Mouse (Mus musculus): ENCODE results near the gene Reln. TPM values are rescaled to one million over a fixed set of nuclear protein-coding genes. Genes with fewer than 3 reads are reported as not detected.

The Reln gene
- polyA plus RNA-seq, 1 experiment from 2014 or later: 10.6 TPM

DNA sequence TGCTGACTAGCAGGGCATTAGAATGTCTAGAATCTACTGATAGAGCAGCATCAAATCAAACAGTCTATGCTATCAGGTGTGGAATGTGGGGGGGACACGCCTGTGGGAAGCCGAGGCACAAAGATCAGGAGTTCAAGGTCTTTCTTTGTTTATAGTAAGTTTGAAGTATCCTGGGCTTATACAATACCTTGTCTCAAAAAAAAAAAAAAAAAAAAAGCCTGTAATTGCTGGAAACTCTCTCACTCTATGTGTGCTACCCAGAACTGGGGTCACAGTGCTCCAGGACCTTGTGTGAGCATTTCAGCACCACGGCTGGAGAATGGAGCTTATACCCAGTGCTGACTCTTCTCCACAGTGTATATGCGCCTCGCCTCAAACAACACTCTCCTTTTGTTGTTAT is 43.7 kb downstream of the Reln start:
- no peak for ATAC-seq (ENCODE audit: low FRiP score)
- Histone ChIP-seq H3K9me3 (ENCODE audit: control insufficient read depth, low read length) (no peaks in the 10 kb centered on the region), H3K4me1 (replicated peaks; ENCODE audit: control insufficient read depth, insufficient read depth, low read length) (no peaks in the 10 kb centered on the region), H3K9ac (ENCODE audit: low read depth, low read length) (no peak overlapping the region), H3K4me2 (replicated peaks; ENCODE audit: low read depth, low read length) (no peak overlapping the region), H3K27me3 (ENCODE audit: control insufficient read depth, insufficient read depth, low read length) (no peaks in the 10 kb centered on the region), H3K4me3 (ENCODE audit: low read depth, low read length) (no peak overlapping the region), H3K36me3 (ENCODE audit: control insufficient read depth, insufficient read depth, low read length) (no peaks in the 10 kb centered on the region), H3K27ac (ENCODE audit: low read depth, low read length) (no peak overlapping the region)
- 85% methylated on average over 5 of the region's 5 CpGs for whole genome bisulfite sequencing
- DNase-seq (ENCODE audit: low spot score): no peak

DNA sequence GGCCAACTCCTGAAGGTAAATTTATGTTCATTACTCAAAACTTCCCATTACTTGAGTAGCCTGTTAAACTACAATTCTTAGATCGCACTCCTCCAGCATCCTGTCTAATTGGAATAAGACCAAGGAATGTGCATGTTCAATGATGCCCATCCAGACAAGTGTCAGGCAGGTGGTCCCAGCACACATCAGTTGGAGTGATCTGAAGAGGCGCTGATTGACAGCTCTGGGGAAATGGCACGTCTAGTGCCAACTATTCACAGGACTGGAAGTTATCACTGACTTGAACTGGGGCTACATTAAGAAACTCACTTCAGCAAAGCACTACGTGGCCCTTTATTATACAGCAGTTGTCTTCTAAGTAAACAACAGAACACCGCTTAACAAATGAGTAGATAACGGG is 44.5 kb downstream of the Reln start:
- no peak for DNase-seq (ENCODE audit: low spot score)
- WGBS: 87% methylated on average over 6 of the region's 6 CpGs
- Histone ChIP-seq H3K4me2 (replicated peaks; ENCODE audit: low read depth, low read length) (no peak overlapping the region), H3K4me1 (replicated peaks; ENCODE audit: control insufficient read depth, insufficient read depth, low read length) (no peaks in the 10 kb centered on the region), H3K9ac (ENCODE audit: low read depth, low read length) (no peak overlapping the region), H3K36me3 (ENCODE audit: control insufficient read depth, insufficient read depth, low read length) (no peaks in the 10 kb centered on the region), H3K9me3 (ENCODE audit: control insufficient read depth, low read length) (no peaks in the 10 kb centered on the region), H3K27me3 (ENCODE audit: control insufficient read depth, insufficient read depth, low read length) (no peaks in the 10 kb centered on the region), H3K4me3 (ENCODE audit: low read depth, low read length) (no peak overlapping the region), H3K27ac (ENCODE audit: low read depth, low read length) (no peak overlapping the region)
- no peak for ATAC-seq (ENCODE audit: low FRiP score)

DNA sequence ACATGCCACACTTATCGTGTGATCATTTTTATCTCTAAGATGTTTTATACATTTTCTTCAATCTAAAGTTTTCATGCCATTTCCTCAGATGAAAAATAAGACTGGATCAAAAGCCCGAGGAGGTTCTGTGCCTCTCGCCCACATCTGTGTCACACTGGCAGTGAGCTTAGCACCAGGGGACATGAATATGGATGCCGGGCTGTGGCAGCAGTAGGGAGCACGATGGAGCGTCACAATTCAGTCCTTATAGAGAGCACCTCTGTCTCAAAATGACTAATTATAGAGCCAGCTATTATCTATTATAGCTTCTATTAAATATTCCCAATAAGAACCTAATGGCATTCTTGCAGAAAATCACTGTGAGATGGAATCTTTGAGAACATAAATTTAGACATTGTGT is 49.3 kb downstream of the Reln start:
- no peaks in the 10 kb centered on the region for H3K27me3 ChIP-seq (ENCODE audit: control insufficient read depth, insufficient read depth, low read length)
- DNase-seq (ENCODE audit: low spot score) (no peak), ATAC-seq (ENCODE audit: low FRiP score) (no peak)
- H3K4me3 ChIP-seq (ENCODE audit: low read depth, low read length): no peak overlapping the region
- no peaks in the 10 kb centered on the region for H3K4me1 ChIP-seq (replicated peaks; ENCODE audit: control insufficient read depth, insufficient read depth, low read length)
- H3K27ac ChIP-seq (ENCODE audit: low read depth, low read length): no peak overlapping the region
- H3K36me3 ChIP-seq (ENCODE audit: control insufficient read depth, insufficient read depth, low read length): no peaks in the 10 kb centered on the region
- 82% methylated on average over 6 of the region's 6 CpGs for WGBS
- no peak overlapping the region for H3K4me2 ChIP-seq (replicated peaks; ENCODE audit: low read depth, low read length)
- H3K9ac ChIP-seq (ENCODE audit: low read depth, low read length): no peak overlapping the region
- no peaks in the 10 kb centered on the region for H3K9me3 ChIP-seq (ENCODE audit: control insufficient read depth, low read length)

DNA sequence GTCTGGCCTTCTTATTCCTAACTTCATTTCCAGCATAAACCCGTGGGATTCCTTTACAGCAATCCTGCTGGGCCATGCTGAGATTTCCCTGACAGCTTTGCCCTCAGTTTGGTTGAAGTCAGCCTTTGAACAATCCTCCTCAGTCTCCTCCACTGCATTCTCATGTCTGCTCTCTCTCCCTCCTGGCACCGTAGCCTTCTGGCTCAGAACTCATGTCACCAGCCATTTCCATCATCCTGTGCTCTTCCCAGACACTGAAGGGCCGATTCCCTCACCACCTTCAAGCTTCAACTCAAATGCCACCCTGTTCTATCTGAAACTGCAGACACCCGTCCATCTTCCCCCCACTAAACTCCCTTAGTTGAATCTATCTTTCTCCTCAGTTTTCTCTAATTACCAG is 53.1 kb downstream of the Reln start:
- no peak overlapping the region for H3K27ac ChIP-seq (ENCODE audit: low read depth, low read length)
- H3K4me3 ChIP-seq (ENCODE audit: low read depth, low read length): no peak overlapping the region
- no peaks in the 10 kb centered on the region for H3K4me1 ChIP-seq (replicated peaks; ENCODE audit: control insufficient read depth, insufficient read depth, low read length)
- no peak for ATAC-seq (ENCODE audit: low FRiP score)
- no peaks in the 10 kb centered on the region for H3K27me3 ChIP-seq (ENCODE audit: control insufficient read depth, insufficient read depth, low read length)
- DNase-seq (ENCODE audit: low spot score): no peak
- H3K9ac ChIP-seq (ENCODE audit: low read depth, low read length): no peak overlapping the region
- H3K4me2 ChIP-seq (replicated peaks; ENCODE audit: low read depth, low read length): no peak overlapping the region
- 80% methylated on average over 4 of the region's 4 CpGs for WGBS
- no peaks in the 10 kb centered on the region for H3K9me3 ChIP-seq (ENCODE audit: control insufficient read depth, low read length)
- no peaks in the 10 kb centered on the region for H3K36me3 ChIP-seq (ENCODE audit: control insufficient read depth, insufficient read depth, low read length)

DNA sequence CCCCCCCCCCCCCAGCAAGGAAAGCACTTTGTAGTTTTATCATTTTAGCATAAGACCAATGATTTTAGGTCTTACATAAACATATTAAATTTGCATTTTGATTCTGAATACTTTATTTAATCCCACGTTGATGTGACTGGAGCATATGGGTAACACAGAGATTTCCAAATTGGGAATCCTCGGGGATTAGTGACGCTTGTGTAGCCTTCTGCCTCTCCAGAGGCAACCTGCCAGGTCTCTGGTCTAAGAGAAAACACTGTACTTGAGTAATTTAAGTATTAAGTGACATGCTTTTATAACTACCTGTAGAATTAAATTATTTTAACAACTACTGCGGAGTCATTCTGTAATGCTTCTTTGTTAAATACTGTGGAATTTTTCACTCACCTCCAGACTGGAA is 59.1 kb downstream of the Reln start:
- Histone ChIP-seq H3K9me3 (ENCODE audit: control insufficient read depth, low read length) (no peaks in the 10 kb centered on the region), H3K27me3 (ENCODE audit: control insufficient read depth, insufficient read depth, low read length) (no peaks in the 10 kb centered on the region), H3K4me2 (replicated peaks; ENCODE audit: low read depth, low read length) (no peak overlapping the region), H3K27ac (ENCODE audit: low read depth, low read length) (no peak overlapping the region), H3K36me3 (ENCODE audit: control insufficient read depth, insufficient read depth, low read length) (no peaks in the 10 kb centered on the region), H3K9ac (ENCODE audit: low read depth, low read length) (no peak overlapping the region), H3K4me3 (ENCODE audit: low read depth, low read length) (no peak overlapping the region), H3K4me1 (replicated peaks; ENCODE audit: control insufficient read depth, insufficient read depth, low read length) (no peaks in the 10 kb centered on the region)
- WGBS: 90% methylated on average over 4 of the region's 4 CpGs
- ATAC-seq (ENCODE audit: low FRiP score) (no peak), DNase-seq (ENCODE audit: low spot score) (no peak)

DNA sequence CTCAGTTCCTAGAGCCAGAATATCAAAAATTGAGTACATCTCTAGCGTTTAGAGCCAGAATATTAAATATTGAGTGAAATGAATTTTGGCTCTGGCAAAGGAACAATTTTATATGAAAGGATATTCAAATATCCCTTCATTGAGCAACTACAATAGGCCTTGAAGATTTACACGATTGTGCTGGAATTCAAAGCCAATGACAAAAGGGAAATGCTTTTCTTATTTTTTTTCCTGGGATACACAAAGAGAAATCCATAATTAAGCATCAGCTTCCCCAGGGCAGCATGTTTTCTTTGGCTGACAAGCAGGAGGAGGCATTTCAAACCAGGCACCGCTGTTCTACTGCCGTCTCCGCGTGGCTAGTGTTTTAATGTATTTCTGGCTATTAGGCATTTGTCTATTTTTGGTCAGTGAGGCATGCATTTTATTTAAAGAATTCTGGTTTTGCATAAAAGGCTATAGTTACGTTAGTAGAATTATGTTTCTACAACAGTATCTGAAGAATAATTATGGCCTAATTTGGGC is 62.3 kb downstream of the Reln start:
- Histone ChIP-seq H3K27ac (ENCODE audit: low read depth, low read length) (no peak overlapping the region), H3K27me3 (ENCODE audit: control insufficient read depth, insufficient read depth, low read length) (no peaks in the 10 kb centered on the region), H3K36me3 (ENCODE audit: control insufficient read depth, insufficient read depth, low read length) (no peaks in the 10 kb centered on the region), H3K4me1 (replicated peaks; ENCODE audit: control insufficient read depth, insufficient read depth, low read length) (no peaks in the 10 kb centered on the region), H3K4me2 (replicated peaks; ENCODE audit: low read depth, low read length) (no peak overlapping the region), H3K9me3 (ENCODE audit: control insufficient read depth, low read length) (no peaks in the 10 kb centered on the region), H3K4me3 (ENCODE audit: low read depth, low read length) (no peak overlapping the region), H3K9ac (ENCODE audit: low read depth, low read length) (no peak overlapping the region)
- DNase-seq (ENCODE audit: low spot score) (no peak), ATAC-seq (ENCODE audit: low FRiP score) (no peak)
- WGBS: 50% methylated on average over 7 of the region's 7 CpGs

DNA sequence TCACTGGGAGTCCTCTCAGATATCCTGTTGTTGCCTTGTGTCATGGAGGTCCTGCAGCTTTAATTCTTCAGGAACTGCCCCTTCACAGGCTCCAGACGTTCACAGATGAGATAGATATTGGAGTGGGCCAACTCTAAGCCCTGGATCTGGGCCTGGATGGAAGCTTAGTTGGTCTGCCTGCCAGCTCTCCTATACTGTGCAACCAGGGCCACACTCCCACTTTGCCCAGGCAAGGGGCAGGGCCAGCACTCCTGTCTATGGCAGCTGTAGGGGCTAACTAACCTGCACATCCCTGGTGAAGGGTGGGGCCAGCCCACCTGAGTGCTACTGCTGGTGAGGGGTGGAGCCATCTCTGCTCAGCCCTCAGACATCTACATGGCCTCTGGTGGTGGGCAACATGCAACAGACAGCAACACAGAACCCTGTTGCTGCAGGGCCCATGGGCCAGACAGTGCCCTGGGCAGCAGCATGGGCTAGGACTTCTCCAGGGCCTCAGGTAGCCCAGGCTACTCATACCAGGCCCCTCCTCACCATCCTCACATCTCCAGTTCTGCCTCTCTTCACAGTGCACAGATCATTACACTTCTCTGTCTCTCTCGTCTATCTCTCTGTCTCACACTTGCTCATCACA is 63.9 kb downstream of the Reln start:
- H3K9me3 ChIP-seq (ENCODE audit: control insufficient read depth, low read length): no peaks in the 10 kb centered on the region
- H3K36me3 ChIP-seq (ENCODE audit: control insufficient read depth, insufficient read depth, low read length): no peaks in the 10 kb centered on the region
- H3K4me3 ChIP-seq (ENCODE audit: low read depth, low read length): no peak overlapping the region
- H3K4me1 ChIP-seq (replicated peaks; ENCODE audit: control insufficient read depth, insufficient read depth, low read length): no peaks in the 10 kb centered on the region
- H3K27ac ChIP-seq (ENCODE audit: low read depth, low read length): no peak overlapping the region
- 79% methylated on average over 2 of the region's 2 CpGs for WGBS
- DNase-seq (ENCODE audit: low spot score) (no peak), ATAC-seq (ENCODE audit: low FRiP score) (no peak)
- H3K27me3 ChIP-seq (ENCODE audit: control insufficient read depth, insufficient read depth, low read length): no peaks in the 10 kb centered on the region
- no peak overlapping the region for H3K4me2 ChIP-seq (replicated peaks; ENCODE audit: low read depth, low read length)
- H3K9ac ChIP-seq (ENCODE audit: low read depth, low read length): no peak overlapping the region

DNA sequence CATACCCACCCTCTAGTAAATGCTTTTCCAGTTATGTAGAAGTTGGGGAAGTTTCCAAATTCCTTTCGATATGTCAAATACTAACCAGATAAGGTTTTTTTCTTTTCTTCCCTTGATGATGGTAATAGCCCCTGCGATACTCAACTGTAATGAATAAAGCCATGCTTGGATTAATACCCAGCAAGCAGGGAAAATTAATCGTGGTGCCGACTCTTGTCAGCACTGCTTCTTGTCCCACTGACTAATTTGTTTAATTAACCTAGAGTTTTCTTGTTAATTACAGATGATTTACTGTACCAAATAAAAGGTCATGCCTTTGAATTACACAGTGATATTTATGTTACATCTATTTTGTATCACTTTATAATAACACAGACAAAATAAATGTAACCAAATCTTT is 65.3 kb downstream of the Reln start:
- H3K36me3 ChIP-seq (ENCODE audit: control insufficient read depth, insufficient read depth, low read length): no peaks in the 10 kb centered on the region
- ATAC-seq (ENCODE audit: low FRiP score): no peak
- no peak overlapping the region for H3K27ac ChIP-seq (ENCODE audit: low read depth, low read length)
- H3K4me3 ChIP-seq (ENCODE audit: low read depth, low read length): no peak overlapping the region
- H3K9ac ChIP-seq (ENCODE audit: low read depth, low read length): no peak overlapping the region
- H3K9me3 ChIP-seq (ENCODE audit: control insufficient read depth, low read length): no peaks in the 10 kb centered on the region
- DNase-seq (ENCODE audit: low spot score): no peak
- H3K4me1 ChIP-seq (replicated peaks; ENCODE audit: control insufficient read depth, insufficient read depth, low read length): no peaks in the 10 kb centered on the region
- H3K27me3 ChIP-seq (ENCODE audit: control insufficient read depth, insufficient read depth, low read length): no peaks in the 10 kb centered on the region
- H3K4me2 ChIP-seq (replicated peaks; ENCODE audit: low read depth, low read length): no peak overlapping the region
- WGBS: 94% methylated on average over 4 of the region's 4 CpGs

DNA sequence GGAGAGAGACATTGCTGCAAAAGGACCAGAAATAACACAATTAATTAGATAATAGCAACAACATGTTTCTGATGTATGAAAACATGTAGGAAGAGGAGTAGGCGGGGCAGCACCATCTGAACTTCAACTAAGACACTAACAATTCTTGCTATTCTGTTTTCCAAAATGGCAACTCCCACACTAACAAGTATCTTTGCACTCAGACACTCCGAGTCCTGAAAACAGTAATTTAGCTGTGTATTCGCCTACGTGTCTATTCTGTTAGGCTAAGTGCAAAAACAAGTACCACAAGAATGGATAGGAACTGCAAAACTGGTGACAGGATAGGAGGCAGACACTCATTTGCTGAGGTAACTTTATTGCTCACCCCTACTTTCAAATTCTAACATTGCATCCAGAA is 70.4 kb downstream of the Reln start:
- no peak overlapping the region for H3K4me2 ChIP-seq (replicated peaks; ENCODE audit: low read depth, low read length)
- H3K27ac ChIP-seq (ENCODE audit: low read depth, low read length): no peak overlapping the region
- H3K27me3 ChIP-seq (ENCODE audit: control insufficient read depth, insufficient read depth, low read length): no peaks in the 10 kb centered on the region
- H3K4me3 ChIP-seq (ENCODE audit: low read depth, low read length): no peak overlapping the region
- ATAC-seq (ENCODE audit: low FRiP score) (no peak), DNase-seq (ENCODE audit: low spot score) (no peak)
- WGBS: 94% methylated on average over 4 of the region's 4 CpGs
- no peaks in the 10 kb centered on the region for H3K36me3 ChIP-seq (ENCODE audit: control insufficient read depth, insufficient read depth, low read length)
- no peaks in the 10 kb centered on the region for H3K4me1 ChIP-seq (replicated peaks; ENCODE audit: control insufficient read depth, insufficient read depth, low read length)
- H3K9me3 ChIP-seq (ENCODE audit: control insufficient read depth, low read length): no peaks in the 10 kb centered on the region
- H3K9ac ChIP-seq (ENCODE audit: low read depth, low read length): no peak overlapping the region

Data from hindbrain, embryonic 11.5 days (tissue).